Mouse (Mus musculus) heart, embryonic 11.5 days (tissue): Measurements from ENCODE around the gene Cntrl. TPM values are rescaled to one million over a fixed set of nuclear protein-coding genes. Genes with fewer than 3 reads are reported as not detected.

ENCODE experiments used
- ATAC-seq: fragments of 200-750 bp; cut with Nextera tagmentation; replicated peaks from 2 replicates; pipeline ENCODE4 v1.8.0; 2017; ENCODE audit warnings: moderate library complexity; ENCODE audit not compliant: insufficient number of reproducible peaks, low FRiP score, low TSS enrichment
- H3K27ac ChIP-seq: fragments of 300-500 bp; sonication (generic); 2 replicates; pipeline ENCODE4 v1.5.1; 2014; ENCODE audit warnings: mild to moderate bottlenecking, low read depth, low read length
- H3K27me3 ChIP-seq: fragments of 300-500 bp; sonication (generic); 2 replicates; pipeline ENCODE4 v1.6.1; 2014; ENCODE audit warnings: mild to moderate bottlenecking, low read length, mixed read lengths; ENCODE audit not compliant: control insufficient read depth, insufficient read depth
- H3K36me3 ChIP-seq: fragments of 300-500 bp; sonication (generic); 2 replicates; pipeline ENCODE4 v1.6.1; 2014; ENCODE audit warnings: mild to moderate bottlenecking, low read length, moderate library complexity, mixed read lengths; ENCODE audit not compliant: control insufficient read depth, insufficient read depth
- H3K4me1 ChIP-seq: fragments of 300-500 bp; sonication (generic); 2 replicates; pipeline ENCODE4 v1.6.1; 2014; ENCODE audit warnings: low read length; ENCODE audit not compliant: control insufficient read depth, insufficient read depth
- H3K4me2 ChIP-seq: fragments of 300-500 bp; sonication (generic); 2 replicates; pipeline ENCODE4 v1.6.1; 2014; ENCODE audit warnings: mild to moderate bottlenecking, moderate library complexity
- H3K4me3 ChIP-seq: fragments of 300-500 bp; sonication (generic); 2 replicates; pipeline ENCODE4 v1.5.1; 2014; ENCODE audit warnings: low read depth, low read length
- H3K9ac ChIP-seq: fragments of 300-500 bp; sonication (generic); 2 replicates; pipeline ENCODE4 v1.6.1; 2014; ENCODE audit warnings: mild to moderate bottlenecking, low read depth, low read length, moderate library complexity
- H3K9me3 ChIP-seq: fragments of 300-500 bp; sonication (generic); replicated peaks from 2 replicates; pipeline ENCODE4 v1.6.1; 2016; ENCODE audit warnings: low read length; ENCODE audit not compliant: control insufficient read depth
- WGBS: fragments of 180-500 bp; shearing (Covaris S2); extraction: QIAGEN DNeasy Blood & Tissue Kit; methylation state at CpG from one replicate; pipeline ENCODE4 v1.1.7; 2014; ENCODE audit not compliant: insufficient replicate concordance; 5-methylcytosine and 5-hydroxymethylcytosine counted together
- polyA plus RNA-seq: library from polyadenylated mRNA; unstranded; fragments of >200 nt; fragmentation: Nextera tagmentation; extraction: Ambion mirVana; gene quantifications from 2 replicates; pipeline ENCODE4 v1.2.1, GENCODE M21; 2014

Cntrl gene
- polyA plus RNA-seq, 1 experiment from 2014 or later: 23.0 TPM

- no peak for ATAC-seq
- no peaks in the 10 kb centered on the region for H3K27me3 ChIP-seq
- H3K9ac ChIP-seq: no peak overlapping the region
- no peaks in the 10 kb centered on the region; the same call in 1 of the 2 replicates for H3K9me3 ChIP-seq
- H3K36me3 ChIP-seq: no peaks in the 10 kb centered on the region
- 76% methylated on average over 4 of the region's 4 CpGs for WGBS
- no peak overlapping the region for H3K4me2 ChIP-seq
- no peaks in the 10 kb centered on the region for H3K4me1 ChIP-seq
- H3K4me3 ChIP-seq: no peak overlapping the region
- no peak overlapping the region for H3K27ac ChIP-seq
Observed at GRCm38 (mm10) chr2:35070275-35070674, 39.0 kb upstream of the Cntrl start.

DNA sequence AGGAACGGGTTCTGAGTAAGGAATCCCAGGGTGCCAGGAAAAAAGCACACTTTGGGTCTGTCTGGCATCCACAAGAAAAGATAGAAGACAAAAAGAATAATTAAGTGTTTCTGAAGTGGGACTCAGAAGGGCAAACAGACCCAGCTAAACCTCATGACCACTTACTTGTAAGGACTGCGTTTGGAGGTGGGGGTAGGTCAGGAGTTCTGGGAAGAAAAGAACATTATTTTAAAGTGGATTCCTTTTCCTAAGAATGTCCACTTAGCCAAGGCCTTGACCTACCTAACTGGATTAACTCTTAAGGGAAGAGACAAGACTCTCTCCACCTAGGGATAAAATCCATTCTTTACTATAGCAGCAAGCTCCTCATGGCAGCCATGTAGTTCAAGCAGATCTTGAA, 36.7 kb upstream of the Cntrl start:
- Histone ChIP-seq H3K27me3 (no peaks in the 10 kb centered on the region), H3K4me1 (no peaks in the 10 kb centered on the region), H3K9me3 (no peaks in the 10 kb centered on the region; the same call in 1 of the 2 replicates), H3K4me2 (no peak overlapping the region), H3K4me3 (no peak overlapping the region), H3K9ac (no peak overlapping the region), H3K36me3 (no peaks in the 10 kb centered on the region), H3K27ac (no peak overlapping the region)
- 72% methylated on average over 2 of the region's 2 CpGs for WGBS
- no peak for ATAC-seq

GRCm38 (mm10) chr2:35074328-35074727, 35.0 kb upstream of the Cntrl start:
- Histone ChIP-seq H3K9me3 (no peaks in the 10 kb centered on the region; the same call in 1 of the 2 replicates), H3K9ac (no peak overlapping the region), H3K27me3 (no peaks in the 10 kb centered on the region), H3K4me3 (no peak overlapping the region), H3K4me2 (no peak overlapping the region), H3K4me1 (no peaks in the 10 kb centered on the region), H3K36me3 (no peaks in the 10 kb centered on the region), H3K27ac (no peak overlapping the region)
- no peak for ATAC-seq
- 83% methylated on average over 3 of the region's 3 CpGs for WGBS

DNA sequence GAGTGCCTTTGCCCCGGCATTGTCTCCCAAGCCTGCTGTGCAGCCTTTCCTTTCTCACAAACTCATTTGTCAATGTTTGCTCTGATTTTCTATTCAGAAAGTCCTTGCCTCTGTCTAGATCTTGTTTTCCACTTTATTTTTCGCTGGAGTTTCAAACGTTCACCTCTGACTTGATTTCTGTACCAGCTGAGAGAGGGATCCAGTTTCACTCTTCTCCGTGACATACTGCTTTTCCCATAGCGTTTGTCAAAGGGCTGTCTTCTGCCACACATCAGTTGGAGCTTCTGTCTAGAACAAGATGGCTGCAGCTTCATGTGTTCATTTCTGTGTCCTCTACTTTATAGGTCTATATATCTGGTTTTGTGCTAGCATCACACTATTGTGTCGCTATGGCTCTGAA, 30.1 kb upstream of the Cntrl start:
- no peak overlapping the region for H3K27ac ChIP-seq
- ATAC-seq: no peak
- H3K4me1 ChIP-seq: no peaks in the 10 kb centered on the region
- no peak overlapping the region for H3K9ac ChIP-seq
- no peaks in the 10 kb centered on the region for H3K27me3 ChIP-seq
- H3K4me3 ChIP-seq: no peak overlapping the region
- H3K9me3 ChIP-seq: no peaks in the 10 kb centered on the region
- no peaks in the 10 kb centered on the region for H3K36me3 ChIP-seq
- 71% methylated on average over 6 of the region's 6 CpGs for WGBS
- no peak overlapping the region for H3K4me2 ChIP-seq

DNA sequence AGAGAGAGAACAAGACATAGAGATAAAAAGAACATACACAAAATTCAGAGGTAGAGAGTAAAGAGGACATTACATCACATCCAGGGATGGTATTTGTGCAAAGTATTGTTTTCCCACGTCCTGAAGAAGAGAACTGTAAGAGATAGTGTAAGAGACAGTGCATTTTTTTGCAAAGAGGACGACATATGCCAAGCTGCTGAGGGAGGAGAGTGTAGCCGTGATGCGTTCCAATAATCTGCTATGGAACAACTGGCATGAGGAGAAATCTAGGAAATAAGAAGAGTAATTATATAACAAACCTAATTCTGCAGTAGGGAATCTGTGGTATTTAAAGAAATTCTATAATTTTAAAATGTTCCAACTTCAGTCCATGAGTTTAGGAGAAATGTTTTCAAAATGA, 21.9 kb upstream of the Cntrl start:
- ATAC-seq: no peak
- no peaks in the 10 kb centered on the region for H3K4me1 ChIP-seq
- no peaks in the 10 kb centered on the region for H3K36me3 ChIP-seq
- H3K9ac ChIP-seq: no peak overlapping the region
- H3K27me3 ChIP-seq: no peaks in the 10 kb centered on the region
- no peak overlapping the region for H3K27ac ChIP-seq
- WGBS: 59% methylated on average over 4 of the region's 4 CpGs
- H3K9me3 ChIP-seq: no peaks in the 10 kb centered on the region
- H3K4me3 ChIP-seq: no peak overlapping the region
- no peak overlapping the region for H3K4me2 ChIP-seq

DNA sequence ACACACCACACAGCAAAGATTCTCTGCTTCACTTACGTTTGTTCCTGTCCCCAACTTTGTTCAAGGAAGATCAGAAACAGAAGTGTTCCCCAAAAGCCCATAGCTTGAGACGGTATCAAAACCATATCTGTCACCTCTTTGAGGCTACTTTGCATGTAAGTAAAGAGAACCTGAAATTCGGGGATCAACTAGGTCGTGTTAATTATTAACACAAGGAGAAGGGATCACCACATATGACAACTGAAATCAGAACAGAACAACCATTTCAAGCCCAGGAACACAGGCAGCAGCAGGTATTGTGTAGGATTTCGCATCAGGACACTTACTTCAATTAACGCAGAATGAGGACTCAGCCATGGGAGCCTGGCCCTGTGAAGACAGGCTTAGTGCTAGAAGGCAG, 8.8 kb upstream of the Cntrl start:
- Histone ChIP-seq H3K4me2 (no peak overlapping the region), H3K27ac (no peak overlapping the region), H3K27me3 (no peaks in the 10 kb centered on the region), H3K9ac (no peak overlapping the region), H3K4me1 (peaks cover 3% of the 10 kb centered on the region; the same call in 1 of the 2 replicates), H3K9me3 (no peaks in the 10 kb centered on the region), H3K4me3 (no peak overlapping the region), H3K36me3 (no peaks in the 10 kb centered on the region)
- ATAC-seq: no peak
- 72% methylated on average over 6 of the region's 6 CpGs for WGBS

DNA sequence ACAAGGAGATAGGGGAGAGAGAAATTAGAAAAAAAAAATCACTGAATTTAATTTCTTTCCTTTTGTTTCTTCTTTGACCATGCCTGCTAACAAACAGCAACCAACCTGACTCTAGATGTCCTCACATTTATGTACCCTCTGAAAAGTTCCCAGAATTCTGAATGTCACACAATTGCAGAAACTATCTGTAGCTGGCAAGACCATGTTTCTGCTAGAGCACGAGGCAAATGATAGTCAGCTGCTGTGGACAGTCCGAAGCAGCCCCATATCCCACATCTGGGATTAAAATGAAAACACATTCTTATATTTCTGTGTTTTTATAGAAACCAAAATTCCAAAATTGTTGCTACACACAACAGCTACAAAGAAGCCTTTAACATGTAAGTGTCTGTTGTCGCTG, 7.8 kb upstream of the Cntrl start, which contains the start of gene AI182371:
Gene AI182371 (minus strand): TSS at position 101 of the 400 bp plus-strand sequence.
- no peak within 1 kb of the TSS for H3K9ac ChIP-seq
- no peak within 1 kb of the TSS for H3K4me2 ChIP-seq
- 79% methylated on average over 3 of the region's 3 CpGs for WGBS
- no peaks in the 10 kb centered on the region for H3K27me3 ChIP-seq
- H3K4me3 ChIP-seq: no peak within 1 kb of the TSS
- no peak within 1 kb of the TSS for H3K27ac ChIP-seq
- H3K36me3 ChIP-seq: no peaks in the 10 kb centered on the region
- H3K9me3 ChIP-seq: no peaks in the 10 kb centered on the region
- no peak for ATAC-seq
- peaks cover 3% of the 10 kb centered on the region; the same call in 1 of the 2 replicates for H3K4me1 ChIP-seq

DNA sequence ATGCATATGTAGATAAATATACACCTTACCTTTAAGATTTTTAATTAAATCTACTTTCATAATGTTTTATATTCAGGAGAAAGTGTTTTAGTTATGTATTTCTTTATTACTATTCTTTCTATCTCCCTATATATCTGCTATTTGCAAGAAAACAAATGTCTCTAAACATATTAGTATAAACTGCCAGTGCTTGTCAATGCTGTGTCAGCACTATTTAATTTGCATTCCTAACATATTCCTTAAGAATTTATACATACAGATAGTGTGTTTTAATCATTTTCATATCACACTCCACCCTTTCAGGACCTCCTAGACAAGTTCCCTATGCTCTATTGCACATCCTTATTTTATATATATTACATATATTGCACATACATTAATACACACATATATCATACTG, 6.5 kb upstream of the Cntrl start:
- Histone ChIP-seq H3K9me3 (no peaks in the 10 kb centered on the region), H3K4me3 (no peak overlapping the region), H3K4me2 (no peak overlapping the region), H3K27ac (no peak overlapping the region), H3K9ac (no peak overlapping the region), H3K36me3 (no peaks in the 10 kb centered on the region), H3K27me3 (no peaks in the 10 kb centered on the region), H3K4me1 (peaks cover 3% of the 10 kb centered on the region; the same call in 1 of the 2 replicates)
- ATAC-seq: no peak

DNA sequence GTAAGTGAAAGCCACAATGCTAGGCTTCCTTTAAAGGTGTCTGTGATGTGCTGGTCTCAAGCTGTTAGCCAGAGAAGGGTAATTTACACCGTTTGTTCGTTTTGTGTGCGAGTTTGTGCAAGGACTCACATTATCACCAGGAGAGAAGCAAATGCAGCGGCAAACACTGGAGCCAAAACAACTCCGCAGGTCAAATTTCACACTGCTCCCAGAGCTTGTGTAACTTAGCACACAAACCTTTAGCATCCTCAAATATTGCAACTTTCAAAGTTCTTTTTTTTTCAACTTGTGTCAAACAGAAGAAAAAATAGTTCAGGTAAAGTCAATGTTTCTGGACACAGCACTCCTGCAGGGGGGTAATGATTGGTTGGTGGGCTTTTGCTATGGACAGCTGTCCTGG, 5.7 kb upstream of the Cntrl start:
- no peaks in the 10 kb centered on the region for H3K9me3 ChIP-seq
- H3K36me3 ChIP-seq: no peaks in the 10 kb centered on the region
- peaks cover 3% of the 10 kb centered on the region; the same call in 1 of the 2 replicates for H3K4me1 ChIP-seq
- H3K4me3 ChIP-seq: no peak overlapping the region
- ATAC-seq: no peak
- H3K4me2 ChIP-seq: no peak overlapping the region
- H3K9ac ChIP-seq: no peak overlapping the region
- no peak overlapping the region for H3K27ac ChIP-seq
- no peaks in the 10 kb centered on the region for H3K27me3 ChIP-seq
- WGBS: 60% methylated on average over 5 of the region's 5 CpGs
